Mouse (Mus musculus) small intestine, adult 2 months (tissue): ENCODE data around the gene Olfr734.

Experiments
- CTCF ChIP-seq: fragments of 200-500 bp; IDR thresholded peaks from 2 replicates; pipeline ENCODE4 v1.5.1; 2012; ENCODE audit warnings: low read depth, mild to moderate bottlenecking, control low read depth, inconsistent platforms, low read length, moderate library complexity, mixed read lengths; ENCODE audit not compliant: insufficient replicate concordance, insufficient read length; ENCODE audit errors: extremely low read depth
- POLR2A ChIP-seq: fragments of 200-500 bp; IDR thresholded peaks from 2 replicates; pipeline ENCODE4 v1.6.1; 2012; ENCODE audit warnings: low read depth, mild to moderate bottlenecking, control low read depth, inconsistent platforms, low read length, moderate library complexity

GRCm38 (mm10) chr14:50301422-50301821, 25.1 kb downstream of the Olfr734 start, which contains the start of gene Olfr733:
- TF ChIP-seq POLR2A (no peak), CTCF (no peak)
